10 mouse cellular contexts compared by ENCODE assay signal in genomic region chr3:86873092-86873600, GRCm38 (mm10). TPM values are rescaled to one million over a fixed set of nuclear protein-coding genes. Genes with fewer than 3 reads are reported as not detected.
DNase-seq lines count a peak whose midpoint lies in the region; ATAC-seq and TF ChIP-seq lines count a peak whose summit lies in the region.
"Had no signal": no experiment of that assay in that cellular context is flagged by ENCODE, and none has a peak within 500 bp of the region (broad histone marks: within the 10 kb centered on the region; RNA-seq: fewer than 3 reads in every experiment).

No protein-coding gene starts in this region.

- no peak overlapping the region for H3ac ChIP-seq in myocyte (ENCODE audit: control insufficient read depth, insufficient read length)

- no peak overlapping the region for H3K9ac ChIP-seq in embryonic facial prominence, embryonic 13.5 days
- H3K9ac ChIP-seq in hindbrain, embryonic 11.5 days (ENCODE audit: low read depth, low read length), result no peak overlapping the region
- H3K9ac ChIP-seq: heart, embryonic 13.5 days had no signal

- H3K27me3 ChIP-seq in embryonic facial prominence, embryonic 13.5 days, result no peaks in the 10 kb centered on the region
- H3K27me3 ChIP-seq in hindbrain, embryonic 11.5 days (ENCODE audit: control insufficient read depth, insufficient read depth, low read length), result no peaks in the 10 kb centered on the region
- no peaks in the 10 kb centered on the region for H3K27me3 ChIP-seq in myocyte (ENCODE audit: control insufficient read depth, insufficient read depth, insufficient read length)
- no peaks in the 10 kb centered on the region for H3K27me3 ChIP-seq in heart, embryonic 10.5 days (ENCODE audit: insufficient read depth, poor library complexity, severe bottlenecking)
- H3K27me3 ChIP-seq: heart, embryonic 13.5 days had no signal

- H3K9me3 ChIP-seq in embryonic facial prominence, embryonic 13.5 days, result no peaks in the 10 kb centered on the region
- no peaks in the 10 kb centered on the region for H3K9me3 ChIP-seq in hindbrain, embryonic 11.5 days (ENCODE audit: control insufficient read depth, low read length)
- H3K9me3 ChIP-seq in heart, embryonic 10.5 days, result no peaks in the 10 kb centered on the region
- H3K9me3 ChIP-seq: heart, embryonic 13.5 days had no signal

- no peaks in the 10 kb centered on the region for H3K79me2 ChIP-seq in myocyte (ENCODE audit: control insufficient read depth, insufficient read depth)

- TF ChIP-seq POLR2A in myocyte (IDR thresholded peaks at IDR 0.05; ENCODE audit: insufficient read length, low read depth), result no peak

- H3K4me2 ChIP-seq in embryonic facial prominence, embryonic 13.5 days, result no peak overlapping the region
- H3K4me2 ChIP-seq in hindbrain, embryonic 11.5 days (replicated peaks; ENCODE audit: low read depth, low read length), result no peak overlapping the region
- peak overlapping the region; percentile 24 for H3K4me2 ChIP-seq in myocyte (ENCODE audit: low read depth)
- H3K4me2 ChIP-seq: heart, embryonic 13.5 days had no signal

- no peak overlapping the region for H3K4me3 ChIP-seq in embryonic facial prominence, embryonic 13.5 days
- no peak overlapping the region for H3K4me3 ChIP-seq in hindbrain, embryonic 11.5 days (ENCODE audit: low read depth, low read length)
- H3K4me3 ChIP-seq in myocyte, result no peak overlapping the region
- H3K4me3 ChIP-seq in heart, embryonic 10.5 days, result no peak overlapping the region
- H3K4me3 ChIP-seq: heart, embryonic 13.5 days had no signal

- no peaks in the 10 kb centered on the region for H3K36me3 ChIP-seq in embryonic facial prominence, embryonic 13.5 days
- no peaks in the 10 kb centered on the region for H3K36me3 ChIP-seq in hindbrain, embryonic 11.5 days (ENCODE audit: control insufficient read depth, insufficient read depth, low read length)
- H3K36me3 ChIP-seq in myocyte (ENCODE audit: control insufficient read depth, insufficient read depth), result no peaks in the 10 kb centered on the region
- no peaks in the 10 kb centered on the region for H3K36me3 ChIP-seq in heart, embryonic 10.5 days
- H3K36me3 ChIP-seq: heart, embryonic 13.5 days had no signal

- H3K27ac ChIP-seq in embryonic facial prominence, embryonic 13.5 days, result peak overlapping the region; percentile 22; the same call in 1 of the 2 replicates
- 0 out of 2 replicates have a peak overlapping the region, but pooled peaks have one; percentile 30 for H3K27ac ChIP-seq in hindbrain, embryonic 11.5 days (ENCODE audit: low read depth, low read length)
- no peak overlapping the region for H3K27ac ChIP-seq in heart, embryonic 10.5 days
- H3K27ac ChIP-seq: heart, embryonic 13.5 days had no signal

- no peak for ATAC-seq in embryonic facial prominence, embryonic 13.5 days (ENCODE audit: insufficient number of reproducible peaks, insufficient read depth, low FRiP score, low TSS enrichment, low read depth)
- peak; percentile 47; the same call in 1 of the 2 replicates for ATAC-seq in hindbrain, embryonic 11.5 days (ENCODE audit: low FRiP score)

- WGBS in embryonic facial prominence, embryonic 13.5 days, result 81% methylated on average over 6 of the region's 6 CpGs
- WGBS in hindbrain, embryonic 11.5 days, result 54% methylated on average over 6 of the region's 6 CpGs
- 82% methylated on average over 6 of the region's 6 CpGs for WGBS in heart, embryonic 10.5 days

- DNase-seq in layer of hippocampus, adult 9-11 months, result peak; percentile 61
- DNase-seq in layer of hippocampus, postnatal 10 days (ENCODE audit: low spot score in 2 of 2), result no peak
- DNase-seq in hindbrain, embryonic 11.5 days (ENCODE audit: low spot score), result no peak
- no peak for DNase-seq in heart, embryonic 10.5 days (ENCODE audit: low spot score)
- DNase-seq in cerebellum, adult 9-10 months, result no peak
- DNase-seq: kidney, adult 9 months; lung, postnatal 14 days had no signal

- H3K4me1 ChIP-seq in embryonic facial prominence, embryonic 13.5 days, result peaks cover 41% of the 10 kb centered on the region
- no peaks in the 10 kb centered on the region for H3K4me1 ChIP-seq in hindbrain, embryonic 11.5 days (replicated peaks; ENCODE audit: control insufficient read depth, insufficient read depth, low read length)
- peaks cover 4% of the 10 kb centered on the region for H3K4me1 ChIP-seq in heart, embryonic 10.5 days

TF ChIP-seq in myocyte, 11 proteins besides CTCF, POLR2A, EP300 and RAD21:
- TF ChIP-seq TCF3 (IDR thresholded peaks at IDR 0.05; ENCODE audit: insufficient read length, low read depth) (no peak), TCF12 (IDR thresholded peaks at IDR 0.05; ENCODE audit: insufficient read depth, poor library complexity, severe bottlenecking) (no peak), MYOD1 (IDR thresholded peaks at IDR 0.05; ENCODE audit: control insufficient read depth in 1 of 3, insufficient read length in 2 of 3, low read depth in 2 of 3) (no peak), POLR2AphosphoS2 (IDR thresholded peaks at IDR 0.05; ENCODE audit: insufficient read length, low read depth) (no peak), MAX (IDR thresholded peaks at IDR 0.05; ENCODE audit: low read depth) (no peak)

RNA-seq across cellular contexts. Expression of gene Dclk2, which starts 47.5 kb away (rescaled TPM):
- total RNA-seq in layer of hippocampus, postnatal 10 days (2021), result 100 to 1,000 TPM; 141 to 146 TPM
- 14.1 and 18.0 TPM in 2 replicates for polyA plus RNA-seq in embryonic facial prominence, embryonic 13.5 days (2015; fragmentation: Nextera tagmentation; extraction: Ambion mirVana)
- 25.9 and 32.5 TPM in 2 replicates for polyA plus RNA-seq in hindbrain, embryonic 11.5 days (2014; fragmentation: Nextera tagmentation; extraction: Ambion mirVana)
- polyA plus RNA-seq in myocyte (2012; fragmentation: generic; extraction: Trizol), result 1.8 TPM
- polyA plus RNA-seq in heart, embryonic 10.5 days (2016; fragmentation: Nextera tagmentation; extraction: Ambion mirVana), result 3.7 and 4.0 TPM in 2 replicates
